ENCODE assay signal across 26 mouse cellular contexts in the genomic region with DNA sequence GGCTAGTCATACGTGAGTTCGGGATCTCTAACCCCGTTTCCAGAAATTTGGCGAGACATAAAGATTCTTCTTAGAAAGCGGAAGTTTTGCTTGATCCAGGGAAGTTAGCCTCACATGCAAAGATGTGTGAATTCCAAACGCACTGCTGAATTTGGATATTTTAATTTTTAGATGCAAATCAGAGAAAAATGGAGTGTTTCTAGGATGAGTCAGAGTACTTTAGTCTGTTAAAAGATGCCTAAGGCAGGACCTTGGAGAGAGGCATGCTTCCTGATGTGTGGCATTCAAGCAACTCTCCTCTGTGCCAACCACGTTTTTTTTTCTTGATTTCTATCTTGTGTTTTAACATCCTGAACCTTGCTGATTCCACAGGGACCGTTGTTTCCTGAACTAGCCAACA.
DNase-seq lines count a peak whose midpoint lies in the region; ATAC-seq and TF ChIP-seq lines count a peak whose summit lies in the region.
"Had no signal": no experiment of that assay in that cellular context is flagged by ENCODE, and none has a peak within 500 bp of the region (broad histone marks: within the 10 kb centered on the region; RNA-seq: fewer than 3 reads in every experiment).

No protein-coding gene starts in this region.

- no peaks in the 10 kb centered on the region for H3K9me3 ChIP-seq in lung, embryonic 14.5 days (ENCODE audit: low read depth, low read length)
- no peaks in the 10 kb centered on the region for H3K9me3 ChIP-seq in CH12.LX (replicated peaks; ENCODE audit: low read length)
- H3K9me3 ChIP-seq: embryonic facial prominence, embryonic 12.5 days; forebrain, embryonic 10.5 days; forebrain, embryonic 13.5 days; hindbrain, embryonic 12.5 days; hindbrain, embryonic 15.5 days had no signal

- peak; percentile 53; the same call in 1 of the 2 replicates for ATAC-seq in frontal cortex, adult (ENCODE audit: low TSS enrichment)
- no peak for ATAC-seq in lung, embryonic 14.5 days (ENCODE audit: insufficient read depth)
- ATAC-seq: activated CD4-positive, CD25-positive, alpha-beta regulatory T cell, adult 4 months; forebrain, embryonic 13.5 days; forebrain, embryonic 16.5 days; intestine, postnatal 0 days had no signal

- dilution Hi-C loops in CH12.LX (cut with MboI; ENCODE audit: extremely low pct_ligation_motif_present, extremely low pct_unique_long_range_greater_than_20kb, low sequenced_read_pairs): no loop called here

- no peaks in the 10 kb centered on the region for H3K36me3 ChIP-seq in lung, embryonic 14.5 days (ENCODE audit: insufficient read depth)
- H3K36me3 ChIP-seq in CH12.LX (replicated peaks in 1 of 2; ENCODE audit: control insufficient read depth in 1 of 2, insufficient read depth in 1 of 2, low read length in 1 of 2): no peaks in the 10 kb centered on the region
- H3K36me3 ChIP-seq: embryonic facial prominence, embryonic 12.5 days; forebrain, embryonic 10.5 days; hindbrain, embryonic 12.5 days; hindbrain, embryonic 15.5 days had no signal

- H3K4me3 ChIP-seq in lung, embryonic 14.5 days (ENCODE audit: low read depth, low read length): no peak overlapping the region
- no peak overlapping the region for H3K4me3 ChIP-seq in CH12.LX (replicated peaks in 1 of 3; ENCODE audit: low read depth in 2 of 3, low read length in 2 of 3, poor library complexity in 1 of 3)
- H3K4me3 ChIP-seq: embryonic facial prominence, embryonic 12.5 days; erythroblast, embryonic 14.5 days; forebrain, embryonic 10.5 days; forebrain, embryonic 13.5 days; hindbrain, embryonic 12.5 days; hindbrain, embryonic 15.5 days had no signal

- in situ Hi-C loops in CH12.LX (cut with MboI; ENCODE audit: low pct_ligation_motif_present, low pct_unique_long_range_greater_than_20kb, low sequenced_read_pairs): loop anchor here (25.0 kb wide), 1 partner anchor 916 kb away; no protein-coding TSS in a partner anchor

- TF ChIP-seq EP300 in CH12.LX (IDR thresholded peaks at IDR 0.05; ENCODE audit: low read length): no peak

- no peak overlapping the region for H3K4me2 ChIP-seq in lung, embryonic 14.5 days
- no peak overlapping the region for H3K4me2 ChIP-seq in CH12.LX (ENCODE audit: insufficient read depth, low read depth, poor library complexity, severe bottlenecking)
- H3K4me2 ChIP-seq: embryonic facial prominence, embryonic 12.5 days; forebrain, embryonic 13.5 days; heart, embryonic 11.5 days; hindbrain, embryonic 12.5 days; hindbrain, embryonic 15.5 days had no signal

- no peak overlapping the region for H3K9ac ChIP-seq in lung, embryonic 14.5 days
- H3K9ac ChIP-seq in CH12.LX (ENCODE audit: insufficient read depth, low read depth): no peak overlapping the region
- H3K9ac ChIP-seq: embryonic facial prominence, embryonic 12.5 days; forebrain, embryonic 13.5 days; hindbrain, embryonic 12.5 days; hindbrain, embryonic 15.5 days had no signal

- no peak for TF ChIP-seq RAD21 in CH12.LX (IDR thresholded peaks at IDR 0.05; ENCODE audit: low read depth, low read length)

- H3K79me2 ChIP-seq in CH12.LX (replicated peaks; ENCODE audit: control insufficient read depth, extremely low read depth, insufficient read depth, poor library complexity, severe bottlenecking): no peaks in the 10 kb centered on the region

- TF ChIP-seq CTCF in lung, embryonic 14.5 days (IDR thresholded peaks at IDR 0.05; ENCODE audit: low read depth): no peak
- no peak for TF ChIP-seq CTCF in CH12.LX (conservative IDR thresholded peaks at IDR 0.05 in 1 of 2, IDR thresholded peaks at IDR 0.05 in 1 of 2; ENCODE audit: low read depth in 2 of 2, low read length in 2 of 2)

- H3K4me1 ChIP-seq in lung, embryonic 14.5 days (ENCODE audit: insufficient read depth): no peaks in the 10 kb centered on the region
- H3K4me1 ChIP-seq in CH12.LX (ENCODE audit: control insufficient read depth in 1 of 2, insufficient read depth in 2 of 2): peaks cover 2 to 6% of the 10 kb centered on the region in 2 experiments; a peak in 1 of 4 replicates
- H3K4me1 ChIP-seq: embryonic facial prominence, embryonic 12.5 days; forebrain, embryonic 13.5 days; hindbrain, embryonic 12.5 days; hindbrain, embryonic 15.5 days had no signal

- no peak overlapping the region for H3K27ac ChIP-seq in lung, embryonic 14.5 days (ENCODE audit: low read depth)
- H3K27ac ChIP-seq in CH12.LX (ENCODE audit: insufficient read depth, low read depth): no peak overlapping the region
- H3K27ac ChIP-seq: embryonic facial prominence, embryonic 12.5 days; forebrain, embryonic 10.5 days; forebrain, embryonic 13.5 days; hindbrain, embryonic 12.5 days; hindbrain, embryonic 15.5 days had no signal

- WGBS in lung, embryonic 14.5 days: 81% methylated on average over 8 of the region's 8 CpGs

- no peak for DNase-seq in frontal cortex, postnatal 25 days (ENCODE audit: low spot score in 2 of 2)
- DNase-seq in lung, embryonic 14.5 days: peak; percentile 25
- no peak for DNase-seq in lung, postnatal 14 days
- peak; percentile 2 for DNase-seq in CH12.LX (ENCODE audit: extremely low read depth)
- peak; percentile 7 for DNase-seq in fat pad, adult 2 months (ENCODE audit: extremely low read depth, low read depth, low spot score)
- DNase-seq in heart, adult 11 months: no peak
- DNase-seq in thymus, adult 18-20 months: no peak
- DNase-seq: adrenal gland, adult 8-10 months; adrenal gland, postnatal 36 days; B cell, adult 2 months; cerebellum, adult 11-12 months; cerebellum, adult 9-10 months; cerebellum, postnatal 14 days; gastrocnemius, postnatal 10 days; gastrocnemius, postnatal 36 days had no signal

- TF ChIP-seq POLR2A in CH12.LX (IDR thresholded peaks at IDR 0.05; ENCODE audit: low read depth, low read length): no peak

- no peaks in the 10 kb centered on the region for H3K27me3 ChIP-seq in lung, embryonic 14.5 days (ENCODE audit: insufficient read depth, low read length)
- no peaks in the 10 kb centered on the region for H3K27me3 ChIP-seq in CH12.LX (replicated peaks)
- H3K27me3 ChIP-seq: embryonic facial prominence, embryonic 12.5 days; forebrain, embryonic 13.5 days; hindbrain, embryonic 12.5 days; hindbrain, embryonic 15.5 days had no signal

TF ChIP-seq in CH12.LX, 34 proteins besides CTCF, POLR2A, EP300 and RAD21:
- TF ChIP-seq BHLHE40 (IDR thresholded peaks at IDR 0.05; ENCODE audit: low read depth, low read length) (no peak), JUND (conservative IDR thresholded peaks at IDR 0.05; ENCODE audit: low read depth, low read length) (no peak), TCF12 (IDR thresholded peaks at IDR 0.05; ENCODE audit: low read depth, low read length) (no peak), NRF1 (IDR thresholded peaks at IDR 0.05; ENCODE audit: low read depth, low read length) (no peak), IRF4 (IDR thresholded peaks at IDR 0.05; ENCODE audit: low read depth, low read length) (no peak), USF2 (conservative IDR thresholded peaks at IDR 0.05; ENCODE audit: low read depth, low read length) (no peak), MXI1 (IDR thresholded peaks at IDR 0.05; ENCODE audit: low read depth, low read length) (no peak), MYC (IDR thresholded peaks at IDR 0.05; ENCODE audit: low read depth, low read length) (no peak), NELFE (IDR thresholded peaks at IDR 0.05; ENCODE audit: low read depth, low read length) (no peak), MAZ (IDR thresholded peaks at IDR 0.05; ENCODE audit: low read depth, low read length) (no peak), CHD1 (IDR thresholded peaks at IDR 0.05; ENCODE audit: low read depth, low read length) (no peak), ZKSCAN1 (IDR thresholded peaks at IDR 0.05; ENCODE audit: borderline replicate concordance, low read depth, low read length) (no peak), SMC3 (IDR thresholded peaks at IDR 0.05; ENCODE audit: low read depth, low read length) (no peak), PAX5 (IDR thresholded peaks at IDR 0.05; ENCODE audit: low read length) (no peak), KAT2A (IDR thresholded peaks at IDR 0.05; ENCODE audit: insufficient replicate concordance, low read length) (no peak), UBTF (IDR thresholded peaks at IDR 0.05; ENCODE audit: low read depth, low read length) (no peak), CHD2 (IDR thresholded peaks at IDR 0.05; ENCODE audit: low read length) (no peak), ZNF384 (IDR thresholded peaks at IDR 0.05; ENCODE audit: low read depth, low read length) (no peak), ZC3H11A (IDR thresholded peaks at IDR 0.05; ENCODE audit: low read depth, low read length) (no peak), POLR2AphosphoS2 (IDR thresholded peaks at IDR 0.05; ENCODE audit: low read depth, low read length) (no peak)

Comparison
In these comparisons a context has a peak if more than half of its experiments do, and no peak if none do; other contexts are left out.
1. DNase-seq: peak in lung, embryonic 14.5 days (single experiment), CH12.LX (single experiment) and fat pad, adult 2 months (single experiment); none in frontal cortex, postnatal 25 days (0 of 2), lung, postnatal 14 days (single experiment), heart, adult 11 months (single experiment) and thymus, adult 18-20 months (0 of 2).